Mouse (Mus musculus): Measurements from ENCODE around the gene Rbpms2. TPM values are rescaled to one million over a fixed set of nuclear protein-coding genes. Genes with fewer than 3 reads are reported as not detected.
A peak's percentile ranks its signal among the peaks of the same experiment; 100 is the strongest.
"Not testable (repeated sequence)": the region's sequence is repeated elsewhere in the genome, so short reads cannot be mapped to it uniquely, and the experiment has no call there.

Gene Rbpms2
- polyA plus RNA-seq, 1 experiment from 2014 or later = 3.2 TPM

DNA sequence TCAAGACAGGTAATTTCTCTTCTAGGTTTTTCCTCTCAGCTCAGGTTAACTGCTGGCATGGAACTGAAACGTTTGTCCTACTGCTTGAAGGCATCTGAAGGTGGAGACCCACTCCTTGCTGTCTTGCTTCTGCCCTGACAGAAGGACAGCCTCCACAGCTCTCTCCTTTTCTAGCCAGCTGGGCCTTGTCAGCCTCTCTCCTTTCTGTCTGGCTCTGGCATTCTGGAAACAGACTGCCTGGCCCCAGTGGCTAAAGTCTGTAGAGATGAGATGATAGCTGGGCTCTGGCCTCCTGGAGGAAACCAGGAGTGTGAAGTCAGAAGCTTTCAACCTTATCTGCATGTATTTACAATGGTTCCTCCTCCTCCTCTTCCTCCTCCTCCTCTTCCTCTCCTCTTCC lies 20.5 kb downstream of the Rbpms2 start:
- Histone ChIP-seq H3K4me2 (ENCODE audit: low read length) (no peak overlapping the region), H3K4me3 (replicated peaks; ENCODE audit: low read length) (no peak overlapping the region), H3K9me3 (ENCODE audit: control insufficient read depth, low read length) (no peaks in the 10 kb centered on the region), H3K27ac (ENCODE audit: low read length) (no peak overlapping the region), H3K4me1 (replicated peaks; ENCODE audit: control insufficient read depth, insufficient read depth, low read length) (no peaks in the 10 kb centered on the region), H3K36me3 (ENCODE audit: control insufficient read depth, insufficient read depth) (no peaks in the 10 kb centered on the region), H3K27me3 (replicated peaks; ENCODE audit: control insufficient read depth, insufficient read depth, low read length) (no peaks in the 10 kb centered on the region), H3K9ac (replicated peaks; ENCODE audit: low read depth, low read length) (no peak overlapping the region)
- no peak for ATAC-seq
- WGBS = 75% methylated on average over 1 of the region's 1 CpGs

DNA sequence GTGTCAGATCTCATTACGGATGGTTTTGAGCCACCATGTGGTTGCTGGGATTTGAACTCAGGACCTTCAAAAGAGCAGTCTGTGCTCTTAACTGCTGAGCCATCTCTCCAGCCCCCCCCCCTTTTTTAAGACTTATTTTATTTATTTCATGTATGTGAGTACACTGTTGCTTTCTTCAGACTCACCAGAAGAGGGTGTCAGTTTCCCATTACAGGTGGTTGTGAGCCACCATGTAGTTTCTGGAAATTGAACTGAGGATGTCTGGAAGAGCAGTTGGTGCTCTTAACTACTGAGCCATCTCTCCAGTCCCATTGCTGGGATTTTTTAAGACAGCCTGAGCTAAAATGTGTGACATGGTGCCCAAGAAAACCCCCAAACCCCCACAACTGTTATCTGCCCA lies 22.5 kb downstream of the Rbpms2 start:
- not testable (repeated sequence) for H3K27ac ChIP-seq (ENCODE audit: low read length); ATAC-seq

DNA sequence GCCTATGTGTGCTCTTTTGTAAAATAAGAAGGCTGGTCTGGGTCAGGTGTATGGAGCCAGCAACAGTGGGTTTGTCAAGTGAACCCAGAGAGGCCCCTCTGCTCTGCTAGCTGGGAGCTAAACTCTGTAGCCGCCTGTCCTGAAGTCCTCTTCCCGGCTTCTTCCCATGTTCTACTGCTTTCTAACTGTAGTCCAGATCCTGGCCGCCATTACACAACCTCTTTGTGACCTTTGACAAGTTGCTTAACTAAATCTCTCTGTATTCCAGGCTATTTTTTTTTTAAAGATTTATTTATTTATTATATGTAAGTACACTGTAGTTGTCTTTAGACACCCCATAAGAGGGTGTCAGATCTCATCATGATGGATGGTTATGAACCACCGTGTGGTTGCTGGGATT lies 24.3 kb downstream of the Rbpms2 start:
- Histone ChIP-seq H3K9me3 (ENCODE audit: control insufficient read depth, low read length) (no peaks in the 10 kb centered on the region), H3K27me3 (replicated peaks; ENCODE audit: control insufficient read depth, insufficient read depth, low read length) (no peaks in the 10 kb centered on the region), H3K27ac (ENCODE audit: low read length) (no peak overlapping the region), H3K4me3 (replicated peaks; ENCODE audit: low read length) (no peak overlapping the region), H3K9ac (replicated peaks; ENCODE audit: low read depth, low read length) (no peak overlapping the region), H3K36me3 (ENCODE audit: control insufficient read depth, insufficient read depth) (no peaks in the 10 kb centered on the region), H3K4me2 (ENCODE audit: low read length) (no peak overlapping the region), H3K4me1 (replicated peaks; ENCODE audit: control insufficient read depth, insufficient read depth, low read length) (no peaks in the 10 kb centered on the region)
- ATAC-seq = no peak
- WGBS = 95% methylated on average over 4 of the region's 4 CpGs

More for the DNA sequence above, 22.5 kb downstream of the Rbpms2 start:
- not testable (repeated sequence) for H3K4me1 ChIP-seq (replicated peaks; ENCODE audit: control insufficient read depth, insufficient read depth, low read length); H3K9ac ChIP-seq (replicated peaks; ENCODE audit: low read depth, low read length); H3K36me3 ChIP-seq (ENCODE audit: control insufficient read depth, insufficient read depth); H3K27me3 ChIP-seq (replicated peaks; ENCODE audit: control insufficient read depth, insufficient read depth, low read length); H3K4me3 ChIP-seq (replicated peaks; ENCODE audit: low read length); H3K4me2 ChIP-seq (ENCODE audit: low read length); H3K9me3 ChIP-seq (ENCODE audit: control insufficient read depth, low read length)
- WGBS = 95% methylated on average over 1 of the region's 1 CpGs

DNA sequence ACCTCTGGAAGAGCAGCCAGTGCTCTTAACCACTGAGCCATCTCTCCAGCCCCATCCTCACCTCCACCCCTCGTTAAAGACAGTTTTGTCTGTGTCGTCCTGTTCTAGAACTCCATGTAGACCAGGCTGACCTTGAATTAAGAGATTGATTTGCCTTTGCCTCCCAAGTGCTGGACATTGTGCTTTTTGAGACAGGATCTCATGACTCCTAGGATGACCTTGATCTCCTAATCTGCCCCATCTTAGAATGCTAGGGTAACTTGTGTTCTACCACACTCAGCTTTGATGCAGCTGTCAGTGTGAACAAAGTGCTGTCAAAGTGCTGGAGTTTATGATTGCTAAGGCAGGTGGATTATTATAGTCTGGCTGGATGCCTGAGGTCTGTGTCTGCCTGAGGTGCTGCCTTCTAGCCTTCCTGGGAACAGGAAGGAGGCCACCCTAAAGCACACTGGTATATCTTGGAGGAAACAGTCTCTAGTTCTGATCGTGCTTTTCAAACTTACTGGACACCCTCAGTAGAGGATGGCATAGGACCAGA lies 25.3 kb downstream of the Rbpms2 start:
- Histone ChIP-seq H3K36me3 (ENCODE audit: control insufficient read depth, insufficient read depth) (no peaks in the 10 kb centered on the region), H3K4me3 (replicated peaks; ENCODE audit: low read length) (no peak overlapping the region), H3K4me1 (replicated peaks; ENCODE audit: control insufficient read depth, insufficient read depth, low read length) (no peaks in the 10 kb centered on the region), H3K9ac (replicated peaks; ENCODE audit: low read depth, low read length) (no peak overlapping the region), H3K27ac (ENCODE audit: low read length) (no peak overlapping the region), H3K4me2 (ENCODE audit: low read length) (no peak overlapping the region), H3K9me3 (ENCODE audit: control insufficient read depth, low read length) (no peaks in the 10 kb centered on the region), H3K27me3 (replicated peaks; ENCODE audit: control insufficient read depth, insufficient read depth, low read length) (no peaks in the 10 kb centered on the region)
- 85% methylated on average over 3 of the region's 3 CpGs for WGBS
- ATAC-seq = no peak

DNA sequence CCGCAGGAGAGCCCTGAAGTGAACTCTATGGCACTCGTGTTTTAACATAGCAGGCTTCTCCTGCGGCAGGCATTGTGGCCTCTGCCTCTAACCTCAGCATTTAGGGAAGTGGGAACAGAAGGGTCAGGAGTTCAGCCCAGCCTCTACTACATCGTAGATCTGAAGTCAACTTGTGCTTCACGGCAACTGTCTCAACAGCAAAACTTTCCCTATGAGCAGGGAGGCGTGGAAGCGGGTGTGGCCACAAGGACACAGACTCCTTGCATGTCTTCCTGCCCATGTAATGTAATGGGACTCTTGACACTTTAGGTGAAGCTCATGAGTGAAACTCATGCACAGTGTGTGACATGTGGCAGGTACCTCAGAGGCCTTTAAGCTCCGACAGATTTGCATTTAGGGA lies 26.1 kb downstream of the Rbpms2 start:
- H3K9me3 ChIP-seq (ENCODE audit: control insufficient read depth, low read length) = no peaks in the 10 kb centered on the region
- H3K4me3 ChIP-seq (replicated peaks; ENCODE audit: low read length) = no peak overlapping the region
- H3K36me3 ChIP-seq (ENCODE audit: control insufficient read depth, insufficient read depth) = no peaks in the 10 kb centered on the region
- no peak overlapping the region for H3K9ac ChIP-seq (replicated peaks; ENCODE audit: low read depth, low read length)
- WGBS = 87% methylated on average over 8 of the region's 8 CpGs
- no peak for ATAC-seq
- no peak overlapping the region for H3K27ac ChIP-seq (ENCODE audit: low read length)
- H3K4me2 ChIP-seq (ENCODE audit: low read length) = no peak overlapping the region
- H3K4me1 ChIP-seq (replicated peaks; ENCODE audit: control insufficient read depth, insufficient read depth, low read length) = no peaks in the 10 kb centered on the region
- H3K27me3 ChIP-seq (replicated peaks; ENCODE audit: control insufficient read depth, insufficient read depth, low read length) = no peaks in the 10 kb centered on the region

DNA sequence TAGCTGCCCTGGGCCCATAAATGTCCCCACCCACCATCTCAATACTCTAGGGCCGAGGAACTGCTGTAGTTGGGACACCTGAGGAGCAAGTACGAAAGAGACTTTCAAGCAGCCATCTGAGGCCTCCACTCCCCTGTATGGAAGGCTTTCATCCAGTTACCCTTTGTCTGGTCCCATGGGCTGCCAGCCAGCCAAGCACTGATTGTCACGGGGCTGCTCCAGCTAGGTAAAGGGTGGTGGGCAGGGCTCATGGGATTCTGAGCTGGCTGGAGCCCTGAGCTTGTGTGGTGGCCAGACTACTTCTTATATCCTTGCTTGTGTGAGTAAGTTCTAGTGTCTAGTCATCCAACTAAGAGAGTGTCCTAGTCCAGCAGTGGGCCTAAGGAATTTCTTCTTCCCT lies 27.8 kb downstream of the Rbpms2 start:
- ATAC-seq = no peak
- Histone ChIP-seq H3K4me3 (replicated peaks; ENCODE audit: low read length) (no peak overlapping the region), H3K27ac (ENCODE audit: low read length) (no peak overlapping the region), H3K27me3 (replicated peaks; ENCODE audit: control insufficient read depth, insufficient read depth, low read length) (no peaks in the 10 kb centered on the region), H3K4me1 (replicated peaks; ENCODE audit: control insufficient read depth, insufficient read depth, low read length) (no peaks in the 10 kb centered on the region), H3K9me3 (ENCODE audit: control insufficient read depth, low read length) (no peaks in the 10 kb centered on the region), H3K9ac (replicated peaks; ENCODE audit: low read depth, low read length) (no peak overlapping the region), H3K36me3 (ENCODE audit: control insufficient read depth, insufficient read depth) (no peaks in the 10 kb centered on the region), H3K4me2 (ENCODE audit: low read length) (no peak overlapping the region)
- WGBS = 59% methylated on average over 3 of the region's 3 CpGs

DNA sequence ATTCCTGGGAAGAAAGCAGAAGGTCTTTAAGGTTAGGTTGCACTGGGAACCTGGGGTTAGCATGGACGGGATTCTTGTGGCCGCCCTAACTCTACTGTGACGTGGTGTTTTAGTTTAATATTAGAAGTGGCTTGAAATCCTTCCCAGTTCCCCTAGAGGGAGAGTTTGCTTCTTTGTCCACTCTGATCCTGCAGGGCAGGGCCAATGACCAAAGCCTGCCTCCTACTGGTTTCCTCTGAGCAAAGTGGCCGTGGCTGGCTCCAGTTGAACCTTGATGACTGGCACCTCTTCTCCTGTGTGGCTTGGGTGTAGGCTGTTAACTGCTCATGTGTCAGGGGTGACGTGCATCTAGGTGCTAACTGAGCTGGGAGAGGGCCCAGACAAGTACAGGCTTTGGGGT lies 31.6 kb downstream of the Rbpms2 start:
- H3K4me3 ChIP-seq (replicated peaks; ENCODE audit: low read length) = no peak overlapping the region
- H3K9ac ChIP-seq (replicated peaks; ENCODE audit: low read depth, low read length) = no peak overlapping the region
- H3K36me3 ChIP-seq (ENCODE audit: control insufficient read depth, insufficient read depth) = no peaks in the 10 kb centered on the region
- H3K27ac ChIP-seq (ENCODE audit: low read length) = no peak overlapping the region
- no peaks in the 10 kb centered on the region for H3K4me1 ChIP-seq (replicated peaks; ENCODE audit: control insufficient read depth, insufficient read depth, low read length)
- no peaks in the 10 kb centered on the region for H3K27me3 ChIP-seq (replicated peaks; ENCODE audit: control insufficient read depth, insufficient read depth, low read length)
- no peaks in the 10 kb centered on the region for H3K9me3 ChIP-seq (ENCODE audit: control insufficient read depth, low read length)
- 58% methylated on average over 5 of the region's 5 CpGs for WGBS
- H3K4me2 ChIP-seq (ENCODE audit: low read length) = no peak overlapping the region
- ATAC-seq = no peak

DNA sequence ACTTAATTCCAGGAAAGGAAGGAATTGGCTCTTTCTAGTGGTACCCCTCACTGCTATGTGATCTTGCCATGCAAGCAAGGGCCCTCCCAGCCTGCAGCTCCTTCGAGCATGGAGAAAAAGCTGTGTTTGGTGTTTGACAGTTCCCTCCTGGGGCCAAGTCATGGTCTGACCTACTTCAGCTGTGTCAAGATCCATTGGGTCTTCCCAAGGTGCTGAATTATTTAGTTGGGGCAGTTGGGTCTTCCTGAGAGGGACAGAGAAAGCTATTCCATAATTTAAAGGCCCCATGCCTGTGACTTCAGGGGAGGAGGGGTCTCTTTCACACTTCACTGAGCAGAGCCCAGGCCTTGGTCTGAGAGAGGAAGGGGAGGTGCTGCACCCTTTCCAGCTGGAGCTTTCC lies 32.0 kb downstream of the Rbpms2 start:
- H3K36me3 ChIP-seq (ENCODE audit: control insufficient read depth, insufficient read depth) = no peaks in the 10 kb centered on the region
- ATAC-seq = no peak
- H3K4me3 ChIP-seq (replicated peaks; ENCODE audit: low read length) = no peak overlapping the region
- no peak overlapping the region for H3K27ac ChIP-seq (ENCODE audit: low read length)
- no peaks in the 10 kb centered on the region for H3K4me1 ChIP-seq (replicated peaks; ENCODE audit: control insufficient read depth, insufficient read depth, low read length)
- H3K27me3 ChIP-seq (replicated peaks; ENCODE audit: control insufficient read depth, insufficient read depth, low read length) = no peaks in the 10 kb centered on the region
- WGBS = 60% methylated on average over 1 of the region's 1 CpGs
- H3K4me2 ChIP-seq (ENCODE audit: low read length) = no peak overlapping the region
- no peaks in the 10 kb centered on the region for H3K9me3 ChIP-seq (ENCODE audit: control insufficient read depth, low read length)
- H3K9ac ChIP-seq (replicated peaks; ENCODE audit: low read depth, low read length) = no peak overlapping the region

DNA sequence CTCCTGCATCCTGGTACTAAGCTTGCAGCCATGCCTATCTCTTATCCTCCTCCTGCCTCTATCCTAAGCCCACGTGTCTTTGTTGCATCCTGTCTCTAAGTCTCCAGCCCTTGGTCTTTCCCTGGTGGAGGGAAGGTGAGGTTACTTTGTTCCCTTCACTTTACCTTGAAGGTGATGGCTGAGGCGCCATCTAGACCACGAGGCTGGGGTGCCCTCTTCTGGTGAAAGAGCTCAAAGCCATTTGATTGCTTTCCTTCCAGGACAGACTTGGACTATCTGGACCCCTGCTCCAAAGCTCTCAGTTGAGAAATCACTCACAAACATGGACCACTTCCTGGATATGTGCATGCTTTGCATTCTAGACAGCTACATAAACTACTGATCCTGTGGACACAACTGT lies 34.7 kb downstream of the Rbpms2 start:
- no peak for ATAC-seq
- no peaks in the 10 kb centered on the region for H3K27me3 ChIP-seq (replicated peaks; ENCODE audit: control insufficient read depth, insufficient read depth, low read length)
- no peaks in the 10 kb centered on the region for H3K9me3 ChIP-seq (ENCODE audit: control insufficient read depth, low read length)
- H3K36me3 ChIP-seq (ENCODE audit: control insufficient read depth, insufficient read depth) = no peaks in the 10 kb centered on the region
- 2% methylated on average over 3 of the region's 3 CpGs for WGBS
- H3K27ac ChIP-seq (ENCODE audit: low read length) = no peak overlapping the region
- H3K4me1 ChIP-seq (replicated peaks; ENCODE audit: control insufficient read depth, insufficient read depth, low read length) = no peaks in the 10 kb centered on the region
- H3K4me3 ChIP-seq (replicated peaks; ENCODE audit: low read length) = no peak overlapping the region
- no peak overlapping the region for H3K4me2 ChIP-seq (ENCODE audit: low read length)
- no peak overlapping the region for H3K9ac ChIP-seq (replicated peaks; ENCODE audit: low read depth, low read length)

DNA sequence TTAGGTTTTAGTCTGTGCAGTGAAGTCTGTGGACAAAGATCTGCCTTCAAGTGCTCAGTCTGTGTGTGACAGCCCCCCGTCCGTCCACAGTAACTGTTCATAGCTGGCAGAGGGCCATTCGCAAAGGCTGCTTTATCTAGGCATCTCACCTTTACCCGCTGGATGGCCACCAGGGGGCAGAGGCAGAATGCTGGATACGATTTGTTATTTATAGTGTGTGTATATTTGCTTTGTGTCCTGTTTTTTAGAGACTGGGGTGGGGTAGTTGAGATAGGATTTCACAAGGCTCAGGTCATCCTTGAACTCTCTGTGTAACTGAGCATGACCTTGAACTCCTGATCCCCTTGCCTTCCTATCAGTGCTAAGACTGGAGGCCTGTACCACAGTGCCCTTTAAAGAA lies 36.6 kb downstream of the Rbpms2 start:
- Histone ChIP-seq H3K4me2 (ENCODE audit: low read length) (no peak overlapping the region), H3K36me3 (ENCODE audit: control insufficient read depth, insufficient read depth) (no peaks in the 10 kb centered on the region), H3K27ac (ENCODE audit: low read length) (no peak overlapping the region), H3K9ac (replicated peaks; ENCODE audit: low read depth, low read length) (no peak overlapping the region), H3K4me1 (replicated peaks; ENCODE audit: control insufficient read depth, insufficient read depth, low read length) (no peaks in the 10 kb centered on the region), H3K27me3 (replicated peaks; ENCODE audit: control insufficient read depth, insufficient read depth, low read length) (no peaks in the 10 kb centered on the region), H3K4me3 (replicated peaks; ENCODE audit: low read length) (no peak overlapping the region), H3K9me3 (ENCODE audit: control insufficient read depth, low read length) (no peaks in the 10 kb centered on the region)
- ATAC-seq = peak; percentile 36; the same call in 1 of the 2 replicates
- 6% methylated on average over 5 of the region's 5 CpGs for WGBS
